ENCODE assay signal across 31 mouse cellular contexts in genomic region chr8:12440997-12441396, GRCm38 (mm10). TPM values are rescaled to one million over a fixed set of nuclear protein-coding genes. Genes with fewer than 3 reads are reported as not detected.
"Had no signal": no experiment of that assay in that cellular context is flagged by ENCODE, and none has a peak within 500 bp of the region (broad histone marks: within the 10 kb centered on the region; RNA-seq: fewer than 3 reads in every experiment).

No protein-coding gene starts in this region.

- H3K27me3 ChIP-seq: midbrain, embryonic 15.5 days had no signal

- DNase-seq: left cerebral cortex, postnatal 4 days; liver; liver, embryonic 13.5 days; liver, postnatal 0 days; lung, adult 18-20 months; lung, adult 2 months; lung, embryonic 14.5 days; lung, postnatal 10 days; lung, postnatal 14 days; lung, postnatal 36 days; lung, postnatal 4 days; midbrain, embryonic 14.5 days had no signal

- H3K9me3 ChIP-seq: limb, embryonic 10.5 days; limb, embryonic 12.5 days; limb, embryonic 13.5 days; limb, embryonic 15.5 days; liver, embryonic 12.5 days; liver, embryonic 13.5 days; liver, embryonic 15.5 days; lung, embryonic 15.5 days; midbrain, embryonic 10.5 days; midbrain, embryonic 12.5 days; midbrain, embryonic 13.5 days; midbrain, embryonic 15.5 days; neural tube, embryonic 12.5 days had no signal

- H3K36me3 ChIP-seq: limb, embryonic 10.5 days; limb, embryonic 12.5 days; limb, embryonic 13.5 days; limb, embryonic 15.5 days; liver, embryonic 12.5 days; liver, embryonic 13.5 days; liver, embryonic 15.5 days; lung, embryonic 15.5 days; midbrain, embryonic 10.5 days; midbrain, embryonic 12.5 days; midbrain, embryonic 13.5 days; midbrain, embryonic 15.5 days; neural tube, embryonic 12.5 days had no signal

- H3K4me1 ChIP-seq: limb, embryonic 15.5 days; liver, embryonic 12.5 days; liver, embryonic 13.5 days; liver, embryonic 15.5 days; lung, embryonic 15.5 days; megakaryocyte, embryonic 14.5 days had no signal

- H3K4me3 ChIP-seq: limb, embryonic 10.5 days; limb, embryonic 12.5 days; limb, embryonic 13.5 days; limb, embryonic 15.5 days; liver, embryonic 12.5 days; liver, embryonic 13.5 days; liver, embryonic 15.5 days; lung, embryonic 15.5 days; megakaryocyte, embryonic 14.5 days; midbrain, embryonic 10.5 days; midbrain, embryonic 12.5 days; midbrain, embryonic 13.5 days; midbrain, embryonic 15.5 days; myocyte; neural tube, embryonic 12.5 days had no signal

RNA-seq across cellular contexts. Expression of gene Sox1, which starts 45.9 kb away (rescaled TPM):
- total RNA-seq: liver, adult 2 months; megakaryocyte progenitor cell, adult 5-6 weeks; megakaryocyte, adult 5-6 weeks; megakaryocyte-erythroid progenitor cell, adult 5-6 weeks; monocyte, adult 5-6 weeks had no signal
